Mouse (Mus musculus): Measurements from ENCODE around the gene Trat1. TPM values are rescaled to one million over a fixed set of nuclear protein-coding genes. Genes with fewer than 3 reads are reported as not detected.

Trat1 gene
- polyA plus RNA-seq, 1 experiment from 2014 or later = not detected

Other genes starting within 250 kb of the Trat1 start
- gene Retnlb, start 44.8 kb upstream of the Trat1 start, polyA plus RNA-seq (2016; fragmentation: Nextera tagmentation; extraction: Ambion mirVana) = not detected in 2 replicates
- not detected in 2 replicates for gene Retnla, start 70.5 kb upstream of the Trat1 start, polyA plus RNA-seq (2016; fragmentation: Nextera tagmentation; extraction: Ambion mirVana)
- not detected in 2 replicates for gene Retnlg, start 100.6 kb upstream of the Trat1 start, polyA plus RNA-seq (2016; fragmentation: Nextera tagmentation; extraction: Ambion mirVana)
- gene Dzip3, start 222.1 kb upstream of the Trat1 start, polyA plus RNA-seq (2016; fragmentation: Nextera tagmentation; extraction: Ambion mirVana) = 26.2 and 37.4 TPM in 2 replicates
- 40.7 and 45.2 TPM in 2 replicates for gene Cip2a, start 222.2 kb upstream of the Trat1 start, polyA plus RNA-seq (2016; fragmentation: Nextera tagmentation; extraction: Ambion mirVana)